Mouse (Mus musculus): ENCODE data around the gene Ptdss2. TPM values are rescaled to one million over a fixed set of nuclear protein-coding genes. Genes with fewer than 3 reads are reported as not detected.
A peak's percentile ranks its signal among the peaks of the same experiment; 100 is the strongest.

Ptdss2 gene
- total RNA-seq, 2 experiments from 2014 or later = 28.1 to 30.3 TPM

DNA sequence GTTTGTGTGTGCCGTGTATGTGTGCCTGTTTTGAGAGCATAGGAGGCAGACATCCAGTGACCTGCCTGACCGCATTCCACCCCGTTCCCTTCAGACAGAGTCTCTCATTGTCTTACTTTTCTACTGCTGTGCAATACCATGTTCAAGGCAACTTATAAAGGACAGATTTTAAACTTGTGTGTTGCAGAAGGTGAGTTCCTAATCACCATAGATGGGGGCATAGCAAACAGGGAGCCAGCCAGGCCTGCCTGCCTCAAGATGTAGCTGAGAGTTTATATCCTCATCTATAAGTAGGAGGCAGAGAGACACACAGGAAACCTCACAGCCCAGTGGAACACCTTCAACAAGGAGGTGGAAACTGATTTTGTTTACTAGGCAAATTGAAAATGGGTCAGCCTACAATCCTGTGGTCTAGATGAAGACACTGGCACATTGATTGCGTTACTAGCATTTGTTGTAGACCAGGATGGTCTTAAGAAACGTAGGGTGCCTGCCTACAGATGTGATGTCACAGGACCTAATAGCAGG, 51.2 kb downstream of the Ptdss2 start:
- no peak for DNase-seq

- DNase-seq = no peak
Observed at GRCm38 (mm10) chr7:141175068-141175467, 52.9 kb downstream of the Ptdss2 start.

DNA sequence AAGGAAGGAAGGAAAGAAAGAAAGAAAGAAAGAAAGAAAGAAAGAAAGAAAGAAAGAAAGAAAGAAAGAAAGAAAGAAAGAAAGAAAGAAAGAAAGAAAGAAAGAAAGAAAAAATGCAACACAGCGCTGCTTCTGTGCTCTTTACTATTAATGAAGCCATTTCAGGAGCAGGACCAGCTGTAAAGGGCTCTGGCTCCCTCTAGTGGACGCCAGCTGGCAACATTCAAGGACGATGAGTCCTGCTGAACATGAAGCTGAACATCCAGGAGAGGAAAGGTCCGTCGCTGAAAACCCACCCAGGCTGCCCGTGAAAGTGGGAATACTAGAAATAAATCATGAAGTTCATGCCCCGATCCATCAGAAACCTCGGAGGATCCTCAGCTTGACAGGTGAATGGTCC, 54.0 kb downstream of the Ptdss2 start:
- peak; percentile 86 to 90 for DNase-seq

DNA sequence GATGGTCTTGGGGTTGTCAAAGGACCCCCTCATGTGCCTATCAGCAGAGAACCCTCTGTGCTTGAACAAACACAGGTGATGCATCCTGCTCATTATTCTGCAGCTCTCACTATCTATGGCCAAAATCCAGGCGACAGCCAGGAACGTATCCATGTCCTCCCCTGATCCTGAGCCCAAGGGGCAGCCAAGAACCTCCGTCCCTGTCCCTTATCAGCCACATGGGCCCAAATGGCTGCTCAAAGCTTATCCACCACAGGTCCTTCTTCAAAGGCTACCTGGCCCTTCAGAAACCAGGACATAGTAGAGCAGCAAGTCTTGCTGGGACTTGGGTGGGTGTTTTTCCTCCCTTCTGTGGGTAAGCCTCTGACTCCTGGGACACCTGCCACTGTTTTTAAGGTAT, 66.0 kb downstream of the Ptdss2 start:
- DNase-seq = no peak

DNA sequence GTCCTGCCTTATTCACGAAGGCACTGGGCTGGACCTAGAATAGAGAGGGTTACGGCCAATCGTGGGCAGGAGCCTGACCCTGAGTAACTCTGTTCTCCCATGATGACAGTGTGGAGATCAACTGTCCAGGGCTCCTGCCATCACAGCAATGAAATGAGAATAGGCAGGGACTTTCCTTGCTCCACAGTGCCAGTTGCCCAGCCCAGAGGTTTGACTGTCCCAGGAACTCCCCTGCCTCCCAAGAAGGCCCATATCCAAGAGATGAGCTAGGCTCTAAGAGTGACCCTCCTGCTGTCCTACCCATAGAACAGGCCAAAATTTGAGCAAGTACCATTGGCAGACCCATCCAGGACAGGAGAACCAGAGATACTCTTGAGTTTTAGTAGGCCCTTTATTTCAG, 66.6 kb downstream of the Ptdss2 start:
- DNase-seq = no peak

- DNase-seq = no peak
Observed at GRCm38 (mm10) chr7:141190220-141190619, 68.0 kb downstream of the Ptdss2 start.

GRCm38 (mm10) chr7:141191036-141191435, 68.9 kb downstream of the Ptdss2 start:
- peak in 1 of 2 experiments; percentile 57 for DNase-seq

DNA sequence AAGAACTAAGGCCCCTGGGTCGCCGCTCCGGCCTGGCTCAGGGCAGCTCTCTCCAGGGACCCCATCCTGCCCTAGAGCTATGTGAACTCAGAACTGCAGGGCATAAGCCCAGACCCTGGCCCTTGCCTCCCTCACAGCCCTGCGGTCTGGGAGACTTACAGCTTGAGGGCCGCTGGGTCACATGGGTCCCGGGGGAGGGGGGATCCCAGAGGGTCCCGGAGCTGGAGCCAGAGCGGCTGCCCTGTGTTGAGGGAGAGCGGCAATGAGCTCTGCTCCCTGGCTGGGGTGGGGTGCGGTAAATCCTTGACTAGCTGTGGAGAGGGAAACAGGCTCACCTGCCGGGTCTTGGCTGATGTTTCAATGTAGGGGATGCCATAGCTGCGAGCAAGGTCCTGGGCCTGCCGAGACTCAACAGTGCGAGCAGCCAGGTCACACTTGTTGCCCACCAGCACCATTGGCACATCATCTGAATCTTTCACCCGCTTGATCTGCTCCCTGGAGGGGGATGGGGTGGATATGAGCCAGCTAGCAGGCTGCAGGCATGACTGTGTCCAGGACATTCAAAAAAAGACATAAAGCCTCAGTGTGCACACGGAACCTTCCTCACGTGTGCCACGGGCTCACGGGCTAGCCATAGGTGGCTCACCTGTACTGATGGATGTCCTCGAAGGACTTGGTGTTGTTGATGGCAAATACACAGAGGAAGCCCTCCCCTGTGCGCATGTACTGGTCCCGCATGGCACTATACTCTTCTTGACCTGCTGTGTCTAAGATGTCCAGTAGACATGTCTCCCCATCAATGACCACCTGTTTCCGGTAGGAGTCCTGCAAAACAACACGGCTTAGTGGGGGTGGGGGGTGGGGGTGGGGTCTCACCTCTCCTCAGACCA, 69.9 kb downstream of the Ptdss2 start:
- no peak for DNase-seq

DNA sequence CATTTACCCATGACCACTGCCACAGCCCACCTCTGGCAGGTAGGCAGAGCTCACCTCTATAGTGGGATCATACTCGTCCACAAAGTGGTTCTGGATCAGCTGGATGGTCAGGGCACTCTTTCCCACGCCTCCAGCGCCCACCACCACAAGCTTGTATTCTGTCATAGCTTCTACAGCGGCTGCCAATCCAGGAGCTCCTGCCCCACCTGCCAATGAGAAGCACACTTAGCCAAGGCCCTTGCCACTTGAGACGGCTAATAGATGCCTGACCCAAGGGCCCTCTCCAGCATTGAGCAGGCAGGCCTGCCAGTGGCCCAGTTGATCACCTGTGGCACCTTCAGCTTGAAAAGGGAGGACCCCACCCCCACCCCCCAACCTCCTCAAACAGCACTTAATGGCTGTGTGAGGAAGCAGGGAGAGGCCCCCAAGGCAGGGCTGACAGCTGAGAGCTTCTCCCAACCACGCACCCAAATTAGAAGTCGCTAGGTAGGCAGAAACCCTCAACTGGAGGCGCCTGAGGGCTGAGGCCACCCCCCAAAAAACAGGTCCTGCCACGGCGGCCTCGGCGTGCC, 70.7 kb downstream of the Ptdss2 start:
- DNase-seq = no peak

DNA sequence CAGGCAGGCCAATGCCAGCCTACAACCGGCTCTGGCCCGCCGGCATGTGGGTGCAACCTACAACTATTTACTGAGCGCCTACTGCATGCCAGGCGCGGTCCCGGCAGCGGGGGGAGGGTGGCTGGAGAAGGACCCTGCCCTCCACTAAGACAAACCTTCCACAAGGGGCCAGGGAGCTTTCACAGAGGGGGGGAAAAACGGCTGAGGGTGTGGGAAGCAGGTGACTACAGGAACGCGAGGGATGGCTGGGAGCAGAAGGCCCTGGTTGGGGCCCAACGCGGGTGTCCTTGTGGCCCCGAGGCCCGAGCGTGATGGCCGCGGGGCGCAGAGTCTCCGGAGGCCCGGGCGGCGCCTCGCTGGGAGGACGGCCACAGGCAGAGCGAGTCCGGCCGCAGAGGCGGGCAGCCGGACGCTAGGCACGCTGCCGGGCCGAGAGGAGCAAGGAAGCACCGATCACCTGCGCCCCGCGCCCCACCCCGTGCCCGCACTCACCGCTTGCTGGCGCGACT, 71.2 kb downstream of the Ptdss2 start:
- DNase-seq = no peak

GRCm38 (mm10) chr7:141193948-141194347, 71.8 kb downstream of the Ptdss2 start, which contains the start of the genes Hras and Lrrc56:
Gene Hras (minus strand): TSS chr7:141194005.
Gene Lrrc56 (plus strand): TSS chr7:141194157.
- peak; percentile 99 for DNase-seq

DNA sequence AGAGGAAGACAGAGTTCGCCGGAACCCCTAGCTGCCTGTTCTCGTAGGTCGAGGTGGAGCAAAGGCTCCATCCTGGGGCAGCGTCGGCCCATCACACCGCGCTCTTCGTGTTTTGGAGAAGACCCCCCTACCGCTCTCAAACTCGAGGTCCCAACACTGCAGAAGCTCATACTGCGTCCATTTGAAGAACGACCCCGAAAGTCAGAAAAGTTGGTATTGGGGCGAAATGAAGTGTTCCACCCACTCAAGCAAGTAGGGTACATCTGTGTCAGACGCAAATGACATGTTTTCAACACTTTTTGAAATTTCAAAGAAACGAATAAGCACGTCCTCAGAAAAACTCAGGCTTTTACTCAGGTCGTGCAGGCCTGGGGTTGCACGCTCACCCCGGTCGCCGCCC, 72.2 kb downstream of the Ptdss2 start:
- no peak for DNase-seq

DNA sequence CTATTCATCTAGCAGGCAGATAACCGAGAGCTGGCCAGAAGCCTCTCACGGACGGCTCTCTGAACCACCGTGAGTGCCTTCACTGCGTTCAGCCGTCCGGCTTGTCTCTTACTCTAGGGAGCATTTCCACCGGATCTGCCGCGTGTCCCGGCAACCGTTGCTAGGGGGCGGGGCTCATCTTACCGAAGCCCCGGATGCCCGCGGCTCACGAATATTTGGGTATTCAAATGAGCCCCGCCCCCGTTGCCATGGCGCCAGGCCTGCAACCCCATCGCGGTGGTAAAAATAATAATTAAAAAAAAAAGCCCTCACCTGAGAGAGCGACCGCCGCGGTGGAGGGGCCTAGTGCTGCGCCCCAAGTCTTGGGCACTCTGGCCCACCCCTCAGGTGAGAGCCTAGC, 72.6 kb downstream of the Ptdss2 start:
- DNase-seq = peak; percentile 89 to 90

- no peak for DNase-seq
Observed at GRCm38 (mm10) chr7:141195754-141196153, 73.6 kb downstream of the Ptdss2 start.

GRCm38 (mm10) chr7:141196619-141197282, 74.6 kb downstream of the Ptdss2 start:
- no peak for DNase-seq

GRCm38 (mm10) chr7:141198121-141198520, 75.9 kb downstream of the Ptdss2 start:
- no peak for DNase-seq

DNA sequence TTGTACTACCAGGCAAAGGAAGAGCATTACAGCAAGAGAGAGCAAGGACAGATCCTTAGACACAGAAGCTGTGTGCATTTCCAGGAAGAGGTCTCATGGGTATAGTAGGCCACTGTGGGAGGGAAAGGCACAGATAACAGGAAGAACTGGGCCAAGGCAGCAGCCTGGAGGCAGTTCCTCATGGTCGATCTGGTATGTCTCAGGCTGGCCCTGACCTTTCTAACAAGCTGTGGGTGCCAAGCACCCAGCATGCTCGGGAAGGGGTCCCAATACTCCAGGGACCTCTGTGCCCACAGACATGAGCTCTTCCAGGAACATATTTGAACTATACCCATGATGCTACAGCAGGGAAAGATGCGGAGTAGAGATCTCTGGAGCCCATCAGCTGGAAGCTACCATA, 82.4 kb downstream of the Ptdss2 start:
- DNase-seq = no peak

GRCm38 (mm10) chr7:141205504-141205903, 83.3 kb downstream of the Ptdss2 start:
- no peak for DNase-seq

- DNase-seq = no peak
Observed at GRCm38 (mm10) chr7:141206182-141206937, 84.2 kb downstream of the Ptdss2 start.
